Mouse (Mus musculus): ENCODE measurements around the gene Gm9837.

Gene Gm9837

GRCm38 (mm10) chr11:53469968-53470695 is at the start of gene Gm9837:
Gene Gm9837, minus strand, starts transcription at chr11:53470479.
- peak; percentile 82 for DNase-seq (ENCODE audit: low spot score)

- peak; percentile 49 for DNase-seq (ENCODE audit: low spot score)
These were observed 49.2 kb upstream of the Gm9837 start, which contains the start of gene Sept8 for GRCm38 (mm10) chr11:53519207-53520121. Gene Sept8, plus strand, starts transcription at chr11:53519257.

- DNase-seq (ENCODE audit: low spot score) = no peak
These were observed 48.5 kb upstream of the Gm9837 start for GRCm38 (mm10) chr11:53518759-53519158.

- no peak for DNase-seq (ENCODE audit: low spot score)
These were observed 46.7 kb upstream of the Gm9837 start for GRCm38 (mm10) chr11:53516775-53517627.

GRCm38 (mm10) chr11:53510351-53510750 is 40.1 kb upstream of the Gm9837 start:
- no peak for DNase-seq (ENCODE audit: low spot score)

- no peak for DNase-seq (ENCODE audit: low spot score)
These were observed 38.3 kb upstream of the Gm9837 start for GRCm38 (mm10) chr11:53508591-53508990.

GRCm38 (mm10) chr11:53508152-53508551 is 37.9 kb upstream of the Gm9837 start:
- DNase-seq (ENCODE audit: low spot score) = no peak

GRCm38 (mm10) chr11:53507098-53507805 is 37.0 kb upstream of the Gm9837 start:
- DNase-seq (ENCODE audit: low spot score) = no peak

GRCm38 (mm10) chr11:53505026-53505663 is 34.9 kb upstream of the Gm9837 start:
- DNase-seq (ENCODE audit: low spot score) = no peak

- DNase-seq (ENCODE audit: low spot score) = no peak
These were observed 34.1 kb upstream of the Gm9837 start for GRCm38 (mm10) chr11:53504376-53504775.

GRCm38 (mm10) chr11:53503738-53504137 is 33.5 kb upstream of the Gm9837 start:
- DNase-seq (ENCODE audit: low spot score) = no peak

- no peak for DNase-seq (ENCODE audit: low spot score)
These were observed 31.9 kb upstream of the Gm9837 start for GRCm38 (mm10) chr11:53502039-53502765.

- DNase-seq (ENCODE audit: low spot score) = no peak
These were observed 30.3 kb upstream of the Gm9837 start for GRCm38 (mm10) chr11:53500569-53500968.

- DNase-seq (ENCODE audit: low spot score) = no peak
These were observed 26.7 kb upstream of the Gm9837 start for GRCm38 (mm10) chr11:53496946-53497345.

- no peak for DNase-seq (ENCODE audit: low spot score)
These were observed 25.1 kb upstream of the Gm9837 start for GRCm38 (mm10) chr11:53495417-53495816.

GRCm38 (mm10) chr11:53493243-53493955 is 23.1 kb upstream of the Gm9837 start:
- DNase-seq (ENCODE audit: low spot score) = no peak

- no peak for DNase-seq (ENCODE audit: low spot score)
These were observed 21.7 kb upstream of the Gm9837 start for GRCm38 (mm10) chr11:53491954-53492401.

- no peak for DNase-seq (ENCODE audit: low spot score)
These were observed 19.1 kb upstream of the Gm9837 start for GRCm38 (mm10) chr11:53489421-53489820.

GRCm38 (mm10) chr11:53489007-53489406 is 18.7 kb upstream of the Gm9837 start:
- DNase-seq (ENCODE audit: low spot score) = no peak
